13 mouse cellular contexts compared by ENCODE assay signal in genomic region chr1:63005013-63005646, GRCm38 (mm10).
DNase-seq lines count a peak whose midpoint lies in the region; ATAC-seq and TF ChIP-seq lines count a peak whose summit lies in the region.
"Had no signal": no experiment of that assay in that cellular context is flagged by ENCODE, and none has a peak within 500 bp of the region (broad histone marks: within the 10 kb centered on the region; RNA-seq: fewer than 3 reads in every experiment).

No protein-coding gene starts in this region.

- ATAC-seq in lung, postnatal 0 days = peak; percentile 56; the same call in 1 of the 2 replicates
- ATAC-seq in forebrain, embryonic 12.5 days (ENCODE audit: low FRiP score) = no peak
- ATAC-seq: forebrain, embryonic 15.5 days had no signal

- 29% methylated on average over 12 of the region's 12 CpGs for WGBS in lung, postnatal 0 days
- 67% methylated on average over 12 of the region's 12 CpGs for WGBS in forebrain, embryonic 12.5 days

- no peaks in the 10 kb centered on the region for H3K4me1 ChIP-seq in lung, postnatal 0 days (ENCODE audit: insufficient read depth, low read depth, low read length)
- H3K4me1 ChIP-seq in forebrain, embryonic 12.5 days = no peaks in the 10 kb centered on the region
- H3K4me1 ChIP-seq: forebrain, embryonic 15.5 days; neural tube, embryonic 13.5 days had no signal

- H3K4me3 ChIP-seq in lung, postnatal 0 days (ENCODE audit: low read depth, low read length) = no peak overlapping the region
- no peak overlapping the region for H3K4me3 ChIP-seq in left cerebral cortex, adult 2 months
- no peak overlapping the region for H3K4me3 ChIP-seq in forebrain, embryonic 12.5 days (replicated peaks)
- H3K4me3 ChIP-seq: forebrain, embryonic 15.5 days; neural tube, embryonic 13.5 days had no signal

- H3K27ac ChIP-seq in lung, postnatal 0 days (ENCODE audit: low read length) = no peak overlapping the region
- no peak overlapping the region for H3K27ac ChIP-seq in left cerebral cortex, adult 2 months
- no peak overlapping the region for H3K27ac ChIP-seq in forebrain, embryonic 12.5 days
- H3K27ac ChIP-seq: forebrain, embryonic 15.5 days; neural tube, embryonic 13.5 days had no signal

- DNase-seq in lung, postnatal 0 days (ENCODE audit: low spot score) = peak; percentile 54
- no peak for DNase-seq in lung, postnatal 10 days
- DNase-seq in kidney, adult 8-10 months = peak; percentile 43 to 51
- DNase-seq in kidney, postnatal 4 days = peak; percentile 22 to 33
- DNase-seq in left cerebral cortex, adult 2 months (ENCODE audit: extremely low spot score in 1 of 2, low spot score in 2 of 2) = no peak
- no peak for DNase-seq in gastrocnemius, postnatal 36 days
- DNase-seq: cerebellum, adult 11 months; retina, postnatal 1 day; thymus, adult 2 months had no signal

- H3K27me3 ChIP-seq in lung, postnatal 0 days (replicated peaks; ENCODE audit: insufficient read depth, low read length) = no peaks in the 10 kb centered on the region
- H3K27me3 ChIP-seq in forebrain, embryonic 12.5 days = no peaks in the 10 kb centered on the region
- H3K27me3 ChIP-seq: forebrain, embryonic 15.5 days; neural tube, embryonic 13.5 days had no signal

- no peaks in the 10 kb centered on the region for H3K36me3 ChIP-seq in lung, postnatal 0 days (ENCODE audit: insufficient read depth, low read length)
- H3K36me3 ChIP-seq in forebrain, embryonic 12.5 days (replicated peaks) = no peaks in the 10 kb centered on the region
- H3K36me3 ChIP-seq: forebrain, embryonic 15.5 days; neural tube, embryonic 13.5 days had no signal

- H3K4me2 ChIP-seq in lung, postnatal 0 days (replicated peaks; ENCODE audit: low read depth, low read length) = no peak overlapping the region
- H3K4me2 ChIP-seq in forebrain, embryonic 12.5 days = no peak overlapping the region
- H3K4me2 ChIP-seq: forebrain, embryonic 15.5 days; heart, embryonic 11.5 days; neural tube, embryonic 13.5 days had no signal

- no peak for TF ChIP-seq CTCF in lung, postnatal 0 days (IDR thresholded peaks at IDR 0.05)
- no peak for TF ChIP-seq CTCF in left cerebral cortex, adult 2 months (IDR thresholded peaks at IDR 0.05)

- TF ChIP-seq EP300 in lung, postnatal 0 days (IDR thresholded peaks at IDR 0.05) = no peak

- no peaks in the 10 kb centered on the region for H3K9me3 ChIP-seq in lung, postnatal 0 days (ENCODE audit: low read length)
- no peaks in the 10 kb centered on the region for H3K9me3 ChIP-seq in forebrain, embryonic 12.5 days
- H3K9me3 ChIP-seq: forebrain, embryonic 15.5 days; neural tube, embryonic 13.5 days had no signal

- H3K9ac ChIP-seq in lung, postnatal 0 days (replicated peaks; ENCODE audit: low read depth) = no peak overlapping the region
- H3K9ac ChIP-seq in forebrain, embryonic 12.5 days = no peak overlapping the region
- H3K9ac ChIP-seq: forebrain, embryonic 15.5 days; neural tube, embryonic 13.5 days had no signal

- intact Hi-C loops in left cerebral cortex, adult 2 months (cut with DNase I) = no loop called here
- intact Hi-C loops in gastrocnemius, postnatal 36 days (cut with DNase I) = no loop called here

Comparison
In these comparisons a context has a peak if more than half of its experiments do, and no peak if none do; other contexts are left out.
1. DNase-seq: peak in lung, postnatal 0 days (single experiment), kidney, adult 8-10 months (2 of 2) and kidney, postnatal 4 days (2 of 2); none in lung, postnatal 10 days (single experiment), left cerebral cortex, adult 2 months (0 of 2) and gastrocnemius, postnatal 36 days (0 of 2).